Mouse (Mus musculus) hindbrain, postnatal 0 days (tissue): Measurements from ENCODE around the gene Ccsap. TPM values are rescaled to one million over a fixed set of nuclear protein-coding genes. Genes with fewer than 3 reads are reported as not detected.
A peak's percentile ranks its signal among the peaks of the same experiment; 100 is the strongest.

Experiments used
- ATAC-seq: fragments of 200-750 bp; cut with Nextera tagmentation; 2 replicates; pipeline ENCODE4 v1.8.0; 2017; ENCODE audit warnings: mild to moderate bottlenecking, moderate TSS enrichment, moderate library complexity
- DNase-seq: peaks from one replicate; pipeline ENCODE4 v3.0.0-alpha.2; 2015; ENCODE audit warnings: low spot score
- H3K27ac ChIP-seq: fragments of 300-500 bp; sonication (generic); 2 replicates; pipeline ENCODE4 v1.5.1; 2014; ENCODE audit warnings: mild to moderate bottlenecking
- H3K27me3 ChIP-seq: fragments of 300-500 bp; sonication (generic); 2 replicates; pipeline ENCODE4 v1.6.1; 2014; ENCODE audit warnings: low read length, mixed read lengths; ENCODE audit not compliant: insufficient read depth
- H3K36me3 ChIP-seq: fragments of 300-500 bp; sonication (generic); 2 replicates; pipeline ENCODE4 v1.6.1; 2014; ENCODE audit warnings: low read length, mixed read lengths; ENCODE audit not compliant: insufficient read depth
- H3K4me1 ChIP-seq: fragments of 300-500 bp; sonication (generic); 2 replicates; pipeline ENCODE4 v1.6.1; 2014; ENCODE audit warnings: antibody characterized with exemption, low read length, mixed read lengths; ENCODE audit not compliant: insufficient read depth
- H3K4me2 ChIP-seq: fragments of 300-500 bp; sonication (generic); 2 replicates; pipeline ENCODE4 v1.6.1; 2014; ENCODE audit warnings: low read depth, mild to moderate bottlenecking, low read length, moderate library complexity, mixed read lengths
- H3K4me3 ChIP-seq: fragments of 300-500 bp; sonication (generic); 2 replicates; pipeline ENCODE4 v1.5.1; 2014; ENCODE audit warnings: low read length
- H3K9ac ChIP-seq: fragments of 300-500 bp; sonication (generic); replicated peaks from 2 replicates; pipeline ENCODE4 v1.6.1; 2014; ENCODE audit warnings: mild to moderate bottlenecking, low read length, moderate library complexity, mixed read lengths
- H3K9me3 ChIP-seq: fragments of 300-500 bp; sonication (generic); 2 replicates; pipeline ENCODE4 v1.6.1; 2016; ENCODE audit warnings: low read length, mixed read lengths
- CTCF ChIP-seq: IDR thresholded peaks from 2 replicates; pipeline ENCODE4 v1.5.1; 2016; ENCODE audit warnings: antibody characterized with exemption, control low read depth, low read depth
- WGBS: fragments of 180-500 bp; shearing (Covaris S2); extraction: QIAGEN DNeasy Blood & Tissue Kit; methylation state at CpG from one replicate; pipeline ENCODE4 v1.1.7; 2014; 5-methylcytosine and 5-hydroxymethylcytosine counted together
- polyA plus RNA-seq: library from polyadenylated mRNA; unstranded; fragments of >200 nt; fragmentation: Nextera tagmentation; extraction: Ambion mirVana; gene quantifications from 2 replicates; pipeline ENCODE4 v1.2.1, GENCODE M21; 2015
- total RNA-seq: library from RNA; depleted of rRNA; stranded (reverse); fragments of >200 nt; gene quantifications from 2 replicates; pipeline ENCODE4 v1.2.3, GENCODE M21; 2014

Ccsap gene
- total and polyA plus RNA-seq, 2 experiments from 2014 or later = 6.4 to 13.4 TPM

DNA sequence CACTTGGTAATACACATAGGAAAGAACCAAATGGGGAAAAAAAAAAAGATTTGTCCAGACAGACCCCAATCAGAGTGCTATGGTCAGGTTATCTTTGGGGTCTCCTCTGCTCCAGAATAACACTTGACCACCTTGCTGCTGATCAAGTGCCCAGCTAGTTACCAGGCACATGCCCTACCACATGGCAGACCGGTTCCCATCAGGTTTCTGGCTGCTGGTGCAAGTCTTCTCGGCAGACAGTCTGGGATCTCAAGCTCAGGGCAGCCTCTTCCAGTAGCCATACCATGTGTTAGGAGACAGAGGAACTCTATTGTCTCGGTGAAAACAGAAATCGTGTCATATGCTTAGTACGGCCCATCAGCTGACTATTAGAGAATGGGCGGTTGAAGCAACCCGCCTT is 33.3 kb downstream of the Ccsap start:
- no peak overlapping the region for H3K4me2 ChIP-seq
- 92% methylated on average over 7 of the region's 7 CpGs for WGBS
- peaks cover 56% of the 10 kb centered on the region for H3K36me3 ChIP-seq
- no peak for DNase-seq
- no peaks in the 10 kb centered on the region for H3K27me3 ChIP-seq
- no peaks in the 10 kb centered on the region for H3K4me1 ChIP-seq
- TF ChIP-seq CTCF = no peak
- H3K27ac ChIP-seq = no peak overlapping the region
- no peak for ATAC-seq
- H3K9ac ChIP-seq = no peak overlapping the region
- H3K4me3 ChIP-seq = no peak overlapping the region
- H3K9me3 ChIP-seq = no peaks in the 10 kb centered on the region

DNA sequence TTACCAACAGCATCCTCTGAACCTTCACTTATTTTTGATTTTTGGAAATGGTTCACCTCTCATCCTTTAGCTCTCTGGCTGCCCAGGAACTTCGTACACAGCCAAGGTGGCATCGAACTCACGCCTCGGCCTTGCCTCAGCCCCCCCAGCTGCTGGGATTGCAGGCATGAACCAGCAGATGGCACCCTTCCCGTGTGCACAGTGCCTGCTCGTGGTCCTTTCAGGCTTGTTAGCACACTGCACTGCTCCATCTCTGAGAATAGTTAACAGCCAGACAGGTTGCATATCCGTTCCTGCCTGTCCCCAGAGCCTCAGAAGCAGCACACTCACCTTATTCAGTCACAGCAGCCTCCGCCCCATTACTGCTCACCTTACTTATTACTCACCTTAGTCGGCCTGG is 34.0 kb downstream of the Ccsap start:
- peaks cover 48% of the 10 kb centered on the region for H3K36me3 ChIP-seq
- H3K9ac ChIP-seq = no peak overlapping the region
- DNase-seq (peak; percentile 67), ATAC-seq (peak; percentile 69; the same call in 1 of the 2 replicates)
- H3K27me3 ChIP-seq = no peaks in the 10 kb centered on the region
- H3K4me2 ChIP-seq = no peak overlapping the region
- no peak overlapping the region for H3K4me3 ChIP-seq
- H3K4me1 ChIP-seq = no peaks in the 10 kb centered on the region
- H3K9me3 ChIP-seq = no peaks in the 10 kb centered on the region
- 57% methylated on average over 9 of the region's 9 CpGs for WGBS
- no peak overlapping the region for H3K27ac ChIP-seq
- TF ChIP-seq CTCF = peak; percentile 79

DNA sequence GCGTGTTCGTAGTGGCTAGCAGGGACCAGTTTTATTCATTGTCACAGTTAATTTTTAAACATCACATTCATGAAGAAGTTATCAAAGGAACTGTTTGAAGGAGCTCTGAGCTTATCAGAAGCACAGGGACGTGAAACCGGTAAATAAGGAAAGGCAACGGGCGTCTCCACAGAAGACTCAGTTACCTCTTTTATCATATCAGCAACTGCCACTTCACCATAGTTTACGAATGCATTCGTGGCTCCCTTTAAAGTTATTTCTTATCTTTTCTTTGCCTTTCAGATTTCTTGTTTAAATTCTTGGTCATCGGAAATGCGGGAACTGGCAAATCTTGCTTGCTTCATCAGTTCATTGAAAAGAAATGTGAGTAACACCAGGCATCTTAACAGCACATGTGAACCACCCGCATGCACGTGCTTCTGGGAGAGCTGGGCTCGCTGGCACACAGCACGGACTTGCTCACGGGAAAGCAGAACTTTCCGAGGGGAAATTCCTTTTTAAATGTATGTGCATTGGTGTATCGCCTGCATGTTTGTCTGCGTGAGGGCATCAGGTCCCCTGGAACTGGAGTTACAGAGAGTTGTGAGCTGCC is 36.4 kb downstream of the Ccsap start:
- DNase-seq (no peak), ATAC-seq (no peak)
- TF ChIP-seq CTCF = no peak
- H3K36me3 ChIP-seq = peaks cover 28% of the 10 kb centered on the region
- H3K9me3 ChIP-seq = no peaks in the 10 kb centered on the region
- WGBS = 93% methylated on average over 18 of the region's 18 CpGs
- H3K9ac ChIP-seq = no peak overlapping the region
- H3K4me1 ChIP-seq = no peaks in the 10 kb centered on the region
- H3K27ac ChIP-seq = no peak overlapping the region
- H3K27me3 ChIP-seq = no peaks in the 10 kb centered on the region
- H3K4me3 ChIP-seq = no peak overlapping the region
- no peak overlapping the region for H3K4me2 ChIP-seq

DNA sequence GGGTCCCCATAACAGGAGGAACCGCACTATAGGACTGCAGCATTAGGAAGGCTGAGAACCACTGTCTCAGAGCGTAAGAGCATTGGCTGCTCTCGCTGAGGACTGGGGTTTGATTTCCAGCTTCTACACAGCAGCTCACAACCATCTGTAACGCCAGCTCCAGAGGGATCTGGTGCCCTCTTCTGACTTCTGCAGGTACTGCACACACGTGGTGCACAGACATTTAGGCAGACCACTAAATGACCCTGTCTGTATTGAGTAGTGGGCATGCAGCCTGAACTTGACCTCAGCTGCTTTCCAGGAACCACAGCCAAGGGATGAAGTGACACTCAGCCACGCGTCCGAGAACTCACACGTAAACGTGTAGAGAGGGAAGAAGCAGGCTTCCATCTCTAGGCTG is 36.9 kb downstream of the Ccsap start:
- no peak overlapping the region for H3K9ac ChIP-seq
- DNase-seq (no peak), ATAC-seq (no peak)
- H3K36me3 ChIP-seq = peaks cover 23% of the 10 kb centered on the region
- WGBS = 96% methylated on average over 10 of the region's 10 CpGs
- no peak overlapping the region for H3K4me2 ChIP-seq
- H3K27ac ChIP-seq = no peak overlapping the region
- TF ChIP-seq CTCF = peak; percentile 40
- no peak overlapping the region for H3K4me3 ChIP-seq
- H3K4me1 ChIP-seq = no peaks in the 10 kb centered on the region
- H3K27me3 ChIP-seq = no peaks in the 10 kb centered on the region
- H3K9me3 ChIP-seq = no peaks in the 10 kb centered on the region

DNA sequence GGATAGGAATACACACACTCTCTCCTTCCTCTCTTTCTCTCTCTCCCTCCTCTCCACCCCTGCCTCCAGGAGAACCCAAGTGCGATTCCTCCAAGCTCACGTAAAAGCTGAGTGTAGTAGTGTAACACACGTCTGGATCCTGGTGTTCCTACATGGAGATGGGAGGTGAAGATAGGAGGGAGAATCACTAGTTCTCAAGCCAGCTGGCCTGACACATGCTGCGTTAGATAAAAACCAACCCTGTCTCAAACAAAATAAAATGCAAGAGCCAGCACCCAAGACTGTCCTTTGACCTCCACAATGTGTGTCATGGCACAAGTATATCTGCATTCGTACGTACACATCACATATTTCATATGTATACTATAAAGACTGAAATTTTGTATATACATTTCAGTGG is 39.2 kb downstream of the Ccsap start:
- Histone ChIP-seq H3K27ac (no peak overlapping the region), H3K36me3 (peaks cover 11% of the 10 kb centered on the region), H3K27me3 (no peaks in the 10 kb centered on the region), H3K9me3 (no peaks in the 10 kb centered on the region), H3K4me1 (no peaks in the 10 kb centered on the region), H3K9ac (no peak overlapping the region), H3K4me3 (no peak overlapping the region), H3K4me2 (no peak overlapping the region)
- 94% methylated on average over 6 of the region's 6 CpGs for WGBS
- no peak for TF ChIP-seq CTCF
- no peak for ATAC-seq
- DNase-seq = no peak

DNA sequence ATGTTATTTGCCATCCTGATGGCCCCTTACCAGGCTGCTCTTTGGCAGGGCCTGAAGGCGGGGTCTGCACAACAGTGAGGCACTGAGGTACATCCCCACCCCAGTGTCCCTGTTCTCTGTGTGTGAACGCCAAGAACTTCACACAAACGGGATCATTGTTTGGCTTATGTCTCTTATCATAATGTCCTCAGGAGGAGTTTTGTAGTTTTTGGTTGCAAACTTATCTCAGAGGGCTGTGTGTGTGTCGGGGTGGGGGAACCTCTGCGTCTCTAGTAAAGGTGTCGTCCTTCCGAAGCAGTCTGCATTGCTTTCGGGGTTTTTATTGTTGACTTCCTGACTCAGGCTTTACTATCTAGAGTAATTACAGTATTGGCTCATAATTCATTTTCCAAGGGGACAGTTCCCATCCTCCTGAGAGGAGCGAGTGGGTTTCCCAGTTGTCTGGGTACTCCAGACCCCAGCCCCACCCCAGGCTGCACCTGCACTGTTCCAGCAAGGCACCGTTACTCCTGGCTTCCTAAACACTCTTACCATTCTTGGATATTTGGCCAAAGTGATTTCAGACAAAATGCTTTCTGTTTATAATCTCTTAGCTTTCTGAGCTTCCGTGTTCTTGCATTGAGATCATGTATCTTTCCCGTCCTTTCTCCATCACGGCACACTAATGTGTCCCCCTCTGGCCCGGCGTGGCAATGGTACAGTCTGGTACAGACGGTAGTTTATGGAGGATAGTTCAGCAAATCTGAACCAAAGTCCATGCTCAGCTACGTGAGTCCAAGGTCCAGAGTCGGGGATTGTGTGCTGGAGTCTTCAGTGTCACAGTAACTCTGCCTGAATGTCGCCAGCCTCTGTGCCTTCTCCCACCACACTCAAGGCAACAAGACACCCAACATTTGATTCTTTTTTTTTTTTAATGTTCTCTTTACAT is 40.1 kb downstream of the Ccsap start:
- H3K4me3 ChIP-seq = no peak overlapping the region
- peaks cover 9% of the 10 kb centered on the region for H3K36me3 ChIP-seq
- no peaks in the 10 kb centered on the region for H3K4me1 ChIP-seq
- no peak overlapping the region for H3K27ac ChIP-seq
- no peak for DNase-seq
- H3K9me3 ChIP-seq = no peaks in the 10 kb centered on the region
- no peak overlapping the region for H3K4me2 ChIP-seq
- no peak overlapping the region for H3K9ac ChIP-seq
- 92% methylated on average over 19 of the region's 19 CpGs for WGBS
- ATAC-seq = no peak
- TF ChIP-seq CTCF = no peak
- no peaks in the 10 kb centered on the region for H3K27me3 ChIP-seq

DNA sequence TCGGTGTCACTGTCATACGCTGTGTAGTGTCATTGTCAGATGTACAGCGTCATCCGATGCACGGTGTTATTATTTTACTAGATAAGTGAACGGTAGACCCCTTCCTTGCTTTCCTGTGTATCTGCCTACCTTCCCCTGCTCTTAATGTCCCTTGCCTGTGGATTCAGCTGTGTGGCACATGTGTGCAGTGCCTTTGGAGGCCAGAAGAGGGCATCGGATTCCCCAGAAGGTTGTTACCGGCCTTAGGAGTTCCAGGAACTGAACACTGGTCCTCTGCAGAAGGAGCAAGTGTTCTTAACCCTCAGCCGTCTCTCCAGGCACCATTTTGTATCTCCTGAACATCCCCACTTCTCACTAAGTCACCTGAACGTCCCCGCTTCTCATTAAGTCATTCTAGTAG is 42.3 kb downstream of the Ccsap start:
- ATAC-seq (no peak), DNase-seq (no peak)
- TF ChIP-seq CTCF = peak; percentile 24; the same call in 1 of the 2 replicates
- Histone ChIP-seq H3K4me2 (no peak overlapping the region), H3K27ac (no peak overlapping the region), H3K9me3 (no peaks in the 10 kb centered on the region), H3K4me3 (no peak overlapping the region), H3K4me1 (peaks cover 3% of the 10 kb centered on the region; the same call in 1 of the 2 replicates), H3K36me3 (no peaks in the 10 kb centered on the region), H3K9ac (no peak overlapping the region), H3K27me3 (no peaks in the 10 kb centered on the region)
- WGBS = 91% methylated on average over 11 of the region's 11 CpGs
